Mouse (Mus musculus): Measurements from ENCODE around the gene Pomgnt1. TPM values are rescaled to one million over a fixed set of nuclear protein-coding genes. Genes with fewer than 3 reads are reported as not detected.
A peak's percentile ranks its signal among the peaks of the same experiment; 100 is the strongest.

The Pomgnt1 gene
- polyA plus RNA-seq, 1 experiment from 2014 or later = 49.4 TPM

DNA sequence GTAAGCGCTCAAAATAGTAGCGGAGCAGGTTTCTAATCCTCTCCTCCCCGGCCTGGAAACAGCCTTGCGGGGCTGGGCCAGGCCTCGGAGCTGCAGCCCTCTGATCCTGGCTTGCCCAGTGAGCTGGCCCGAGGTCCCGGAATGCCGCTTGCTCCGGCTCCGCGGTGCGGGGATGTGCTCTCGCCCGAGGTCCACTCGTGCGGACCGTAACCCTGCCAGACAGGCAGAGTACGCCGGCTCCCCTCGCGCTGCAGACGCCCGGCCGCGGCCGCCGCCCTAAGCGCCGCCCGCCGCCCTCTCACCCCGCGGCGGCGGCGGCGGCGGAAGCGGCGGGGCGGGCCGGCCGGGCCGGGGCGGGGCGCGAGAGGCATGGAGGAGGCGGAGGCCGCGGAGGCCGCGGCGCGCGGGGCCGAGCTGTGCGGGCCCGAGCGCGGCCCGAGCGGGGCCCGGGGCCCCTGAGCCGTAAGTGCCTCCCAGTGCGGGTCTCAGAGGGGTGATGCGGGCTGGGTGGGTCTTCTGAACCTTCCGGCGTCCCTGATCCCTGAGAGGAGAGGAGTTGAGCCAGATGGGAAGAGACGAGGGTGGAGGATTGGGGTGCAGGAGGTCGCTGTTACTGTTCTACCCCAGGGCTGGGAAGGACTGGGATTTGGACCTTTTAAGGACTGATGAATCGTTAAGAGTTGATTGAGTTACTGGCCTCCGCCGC is 26.7 kb downstream of the Pomgnt1 start:
- peak; percentile 94 for ATAC-seq (ENCODE audit: insufficient read depth, low FRiP score)
- under 1% methylated on average over 73 of the region's 73 CpGs for WGBS
- Histone ChIP-seq H3K9ac (ENCODE audit: low read length) (peak overlapping the region; percentile 92), H3K27ac (ENCODE audit: low read length) (peak overlapping the region; percentile 87), H3K4me3 (replicated peaks; ENCODE audit: low read length) (peak overlapping the region; percentile 77), H3K4me2 (ENCODE audit: low read depth, low read length) (peak overlapping the region; percentile 72), H3K36me3 (ENCODE audit: control insufficient read depth, insufficient read depth, low read length) (0 out of 2 replicates have a peak, but pooled peaks cover 4% of the 10 kb centered on the region), H3K27me3 (ENCODE audit: control insufficient read depth, insufficient read depth, low read length) (no peaks in the 10 kb centered on the region), H3K9me3 (replicated peaks; ENCODE audit: control insufficient read depth, low read length) (no peaks in the 10 kb centered on the region), H3K4me1 (ENCODE audit: control insufficient read depth, insufficient read depth, low read length) (peaks cover 13% of the 10 kb centered on the region)

DNA sequence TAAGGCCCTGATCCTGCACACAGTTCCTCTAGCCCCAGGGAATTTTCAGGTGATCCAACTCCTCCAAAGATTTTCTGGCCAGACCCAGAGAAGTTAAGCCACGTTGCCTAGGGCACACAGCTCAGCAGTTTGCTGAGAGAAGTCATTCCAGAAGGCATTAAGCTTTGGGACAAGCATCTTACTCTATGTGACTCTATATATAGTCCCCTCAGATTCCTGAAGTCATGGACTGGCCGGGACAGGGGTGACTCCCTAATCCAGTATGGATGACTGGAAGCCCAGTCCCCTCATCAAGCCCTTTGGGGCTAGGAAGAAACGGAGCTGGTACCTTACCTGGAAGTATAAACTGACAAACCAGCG is 27.2 kb downstream of the Pomgnt1 start:
- peak overlapping the region; percentile 68; the same call in 1 of the 2 replicates for H3K27ac ChIP-seq (ENCODE audit: low read length)
- H3K9me3 ChIP-seq (replicated peaks; ENCODE audit: control insufficient read depth, low read length) = no peaks in the 10 kb centered on the region
- H3K4me1 ChIP-seq (ENCODE audit: control insufficient read depth, insufficient read depth, low read length) = peaks cover 13% of the 10 kb centered on the region
- H3K9ac ChIP-seq (ENCODE audit: low read length) = peak overlapping the region; percentile 92
- 23% methylated on average over 4 of the region's 4 CpGs for whole genome bisulfite sequencing
- no peaks in the 10 kb centered on the region for H3K27me3 ChIP-seq (ENCODE audit: control insufficient read depth, insufficient read depth, low read length)
- H3K4me2 ChIP-seq (ENCODE audit: low read depth, low read length) = peak overlapping the region; percentile 72
- H3K4me3 ChIP-seq (replicated peaks; ENCODE audit: low read length) = peak overlapping the region; percentile 77
- ATAC-seq (ENCODE audit: insufficient read depth, low FRiP score) = 0 out of 2 replicates have a peak, but pooled peaks have one; percentile 4
- 0 out of 2 replicates have a peak, but pooled peaks cover 9% of the 10 kb centered on the region for H3K36me3 ChIP-seq (ENCODE audit: control insufficient read depth, insufficient read depth, low read length)

DNA sequence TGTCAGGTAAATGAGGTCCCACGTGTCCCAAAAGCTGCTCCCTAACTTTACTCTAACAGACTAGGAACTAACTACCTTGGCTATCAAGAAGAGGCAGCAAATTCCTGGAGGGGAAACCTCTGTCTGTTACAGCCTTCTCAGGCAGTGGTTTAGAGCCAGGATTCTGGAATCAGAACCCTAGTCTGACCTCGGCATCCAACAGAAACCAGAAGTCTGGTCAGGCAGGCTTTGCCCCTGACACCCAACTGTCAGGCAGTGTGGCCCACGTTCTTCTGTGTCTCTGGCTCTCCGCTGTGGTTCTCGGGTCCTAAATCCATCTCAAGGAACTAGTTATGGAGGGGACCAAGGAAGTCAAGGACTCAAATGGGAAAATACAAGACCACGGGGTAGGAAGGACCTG is 27.6 kb downstream of the Pomgnt1 start, which contains the start of gene Lurap1:
Gene Lurap1 (minus strand): TSS at position 101 of the 400 bp plus-strand sequence.
- ATAC-seq (ENCODE audit: insufficient read depth, low FRiP score) = no peak
- Histone ChIP-seq H3K4me3 (replicated peaks; ENCODE audit: low read length) (peak within 1 kb of the TSS; percentile 77), H3K4me1 (ENCODE audit: control insufficient read depth, insufficient read depth, low read length) (peaks cover 13% of the 10 kb centered on the region), H3K4me2 (ENCODE audit: low read depth, low read length) (peak within 1 kb of the TSS; percentile 72), H3K9ac (ENCODE audit: low read length) (peak within 1 kb of the TSS; percentile 92), H3K27me3 (ENCODE audit: control insufficient read depth, insufficient read depth, low read length) (no peaks in the 10 kb centered on the region), H3K27ac (ENCODE audit: low read length) (peak within 1 kb of the TSS; percentile 87), H3K9me3 (replicated peaks; ENCODE audit: control insufficient read depth, low read length) (no peaks in the 10 kb centered on the region), H3K36me3 (ENCODE audit: control insufficient read depth, insufficient read depth, low read length) (peaks cover 13% of the 10 kb centered on the region; the same call in 1 of the 2 replicates)
- WGBS = 69% methylated on average over 6 of the region's 6 CpGs

DNA sequence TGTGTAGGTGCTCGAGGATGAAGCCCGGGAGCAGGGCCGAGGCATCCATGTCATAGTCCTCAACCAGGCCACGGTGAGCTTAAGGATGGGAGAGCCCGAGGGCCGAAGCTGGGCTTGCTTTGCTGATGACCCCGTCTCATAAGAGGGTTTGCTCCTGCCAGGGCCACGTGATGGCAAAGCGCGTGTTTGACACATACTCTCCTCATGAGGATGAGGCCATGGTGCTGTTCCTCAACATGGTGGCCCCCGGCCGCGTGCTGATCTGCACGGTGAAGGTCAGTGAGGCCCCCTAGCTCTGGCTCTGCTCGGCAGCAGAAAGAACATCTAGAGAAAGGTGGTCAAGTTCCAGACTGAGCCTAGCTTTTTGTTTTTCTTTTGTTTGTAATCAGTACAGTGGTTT is 29.1 kb downstream of the Pomgnt1 start:
- H3K4me3 ChIP-seq (replicated peaks; ENCODE audit: low read length) = no peak overlapping the region
- H3K27me3 ChIP-seq (ENCODE audit: control insufficient read depth, insufficient read depth, low read length) = no peaks in the 10 kb centered on the region
- ATAC-seq (ENCODE audit: insufficient read depth, low FRiP score) = no peak
- H3K4me2 ChIP-seq (ENCODE audit: low read depth, low read length) = no peak overlapping the region
- H3K4me1 ChIP-seq (ENCODE audit: control insufficient read depth, insufficient read depth, low read length) = peaks cover 13% of the 10 kb centered on the region
- no peak overlapping the region for H3K9ac ChIP-seq (ENCODE audit: low read length)
- peaks cover 21% of the 10 kb centered on the region; the same call in 1 of the 2 replicates for H3K36me3 ChIP-seq (ENCODE audit: control insufficient read depth, insufficient read depth, low read length)
- WGBS = 89% methylated on average over 15 of the region's 15 CpGs
- H3K9me3 ChIP-seq (replicated peaks; ENCODE audit: control insufficient read depth, low read length) = no peaks in the 10 kb centered on the region
- H3K27ac ChIP-seq (ENCODE audit: low read length) = no peak overlapping the region

DNA sequence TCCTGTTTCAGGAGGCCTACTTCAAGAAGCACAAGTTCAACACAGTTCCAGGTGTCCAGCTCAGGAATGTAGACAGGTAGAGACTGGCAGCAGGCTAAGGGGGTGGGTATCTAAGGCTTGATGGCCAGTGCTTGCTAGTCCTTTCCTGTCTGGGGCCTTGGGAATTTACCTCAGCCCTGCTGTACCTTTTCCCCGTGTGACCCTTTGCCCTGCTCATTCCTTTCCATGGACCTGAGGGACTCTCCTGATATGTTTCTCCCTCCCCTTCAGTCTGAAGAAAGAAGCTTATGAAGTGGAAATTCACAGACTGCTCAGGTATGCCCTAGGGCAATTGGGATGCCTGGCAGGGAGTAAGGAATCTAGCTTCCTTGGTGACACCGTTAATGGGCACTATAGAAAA is 34.2 kb downstream of the Pomgnt1 start:
- Histone ChIP-seq H3K27ac (ENCODE audit: low read length) (no peak overlapping the region), H3K36me3 (ENCODE audit: control insufficient read depth, insufficient read depth, low read length) (peaks cover 26% of the 10 kb centered on the region; the same call in 1 of the 2 replicates), H3K4me2 (ENCODE audit: low read depth, low read length) (no peak overlapping the region), H3K4me3 (replicated peaks; ENCODE audit: low read length) (no peak overlapping the region), H3K4me1 (ENCODE audit: control insufficient read depth, insufficient read depth, low read length) (no peaks in the 10 kb centered on the region), H3K27me3 (ENCODE audit: control insufficient read depth, insufficient read depth, low read length) (no peaks in the 10 kb centered on the region), H3K9me3 (replicated peaks; ENCODE audit: control insufficient read depth, low read length) (no peaks in the 10 kb centered on the region), H3K9ac (ENCODE audit: low read length) (no peak overlapping the region)
- ATAC-seq (ENCODE audit: insufficient read depth, low FRiP score) = no peak
- WGBS = 90% methylated on average over 2 of the region's 2 CpGs

DNA sequence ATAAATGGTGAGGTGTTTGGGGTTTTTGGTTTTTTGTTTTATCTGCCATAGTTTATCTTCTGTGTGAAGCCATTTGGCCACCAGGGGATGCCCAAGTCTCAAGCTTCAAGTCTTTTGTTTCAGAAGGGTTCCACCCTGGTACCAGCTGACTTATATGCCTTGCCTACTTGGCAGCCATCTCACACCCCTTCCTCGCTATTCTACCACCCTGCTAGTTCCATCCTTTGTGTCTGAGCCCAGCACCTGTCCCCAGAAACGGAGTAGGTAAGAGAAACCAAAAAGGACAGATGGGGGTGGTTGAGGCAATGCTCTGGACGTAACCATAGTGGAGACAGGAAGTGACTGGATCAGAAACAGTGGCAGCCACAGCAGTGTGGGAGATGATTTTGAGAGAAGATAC is 36.3 kb downstream of the Pomgnt1 start:
- H3K4me1 ChIP-seq (ENCODE audit: control insufficient read depth, insufficient read depth, low read length) = no peaks in the 10 kb centered on the region
- no peak overlapping the region for H3K4me3 ChIP-seq (replicated peaks; ENCODE audit: low read length)
- no peak for ATAC-seq (ENCODE audit: insufficient read depth, low FRiP score)
- H3K27me3 ChIP-seq (ENCODE audit: control insufficient read depth, insufficient read depth, low read length) = no peaks in the 10 kb centered on the region
- WGBS = 71% methylated on average over 3 of the region's 3 CpGs
- H3K9me3 ChIP-seq (replicated peaks; ENCODE audit: control insufficient read depth, low read length) = no peaks in the 10 kb centered on the region
- peaks cover 26% of the 10 kb centered on the region; the same call in 1 of the 2 replicates for H3K36me3 ChIP-seq (ENCODE audit: control insufficient read depth, insufficient read depth, low read length)
- no peak overlapping the region for H3K9ac ChIP-seq (ENCODE audit: low read length)
- no peak overlapping the region for H3K27ac ChIP-seq (ENCODE audit: low read length)
- H3K4me2 ChIP-seq (ENCODE audit: low read depth, low read length) = no peak overlapping the region

DNA sequence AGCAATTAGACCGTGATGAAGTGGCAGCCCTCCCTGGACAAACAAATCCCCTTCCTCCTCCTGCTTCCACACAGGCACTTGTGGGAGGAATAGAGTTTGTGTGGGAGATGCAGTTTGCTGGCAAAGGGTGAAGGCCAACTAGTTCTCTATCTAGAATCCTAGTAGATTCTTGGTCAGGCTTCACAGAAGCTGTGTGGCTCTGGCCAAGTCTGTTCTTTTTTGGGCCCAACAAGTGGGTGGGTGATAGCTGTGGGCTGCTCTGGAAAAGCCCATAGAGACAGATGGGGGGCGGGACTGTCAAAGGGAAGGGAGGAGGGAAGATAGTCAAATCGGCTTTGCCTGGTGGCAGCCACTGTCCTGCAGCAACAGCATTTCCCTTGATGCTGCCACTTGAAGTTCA is 37.1 kb downstream of the Pomgnt1 start:
- no peak overlapping the region for H3K4me2 ChIP-seq (ENCODE audit: low read depth, low read length)
- WGBS = 67% methylated on average over 3 of the region's 3 CpGs
- H3K27me3 ChIP-seq (ENCODE audit: control insufficient read depth, insufficient read depth, low read length) = no peaks in the 10 kb centered on the region
- no peaks in the 10 kb centered on the region for H3K9me3 ChIP-seq (replicated peaks; ENCODE audit: control insufficient read depth, low read length)
- no peak overlapping the region for H3K4me3 ChIP-seq (replicated peaks; ENCODE audit: low read length)
- no peak for ATAC-seq (ENCODE audit: insufficient read depth, low FRiP score)
- no peak overlapping the region for H3K9ac ChIP-seq (ENCODE audit: low read length)
- H3K27ac ChIP-seq (ENCODE audit: low read length) = no peak overlapping the region
- peaks cover 18% of the 10 kb centered on the region; the same call in 1 of the 2 replicates for H3K36me3 ChIP-seq (ENCODE audit: control insufficient read depth, insufficient read depth, low read length)
- H3K4me1 ChIP-seq (ENCODE audit: control insufficient read depth, insufficient read depth, low read length) = no peaks in the 10 kb centered on the region

DNA sequence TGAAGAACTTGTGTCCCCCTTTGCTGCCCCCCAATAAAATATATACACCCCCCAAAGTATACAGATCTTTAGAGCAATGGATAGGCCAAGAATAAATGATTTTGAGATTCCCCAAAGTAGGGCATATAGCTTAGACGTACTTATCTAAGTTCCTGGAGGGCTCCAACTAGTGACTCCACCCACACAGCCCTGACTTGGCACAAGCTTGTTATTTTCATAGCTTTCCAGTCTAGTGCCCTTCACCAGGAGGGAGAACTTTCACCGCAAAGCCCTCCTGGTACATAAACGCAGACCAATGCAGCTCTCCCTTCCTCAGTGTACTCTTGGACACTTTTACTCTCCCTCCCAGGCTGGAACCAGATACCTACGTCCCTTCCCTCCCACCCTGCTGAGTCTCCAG is 38.5 kb downstream of the Pomgnt1 start:
- no peak overlapping the region for H3K4me2 ChIP-seq (ENCODE audit: low read depth, low read length)
- no peaks in the 10 kb centered on the region for H3K4me1 ChIP-seq (ENCODE audit: control insufficient read depth, insufficient read depth, low read length)
- no peak overlapping the region for H3K9ac ChIP-seq (ENCODE audit: low read length)
- H3K27me3 ChIP-seq (ENCODE audit: control insufficient read depth, insufficient read depth, low read length) = no peaks in the 10 kb centered on the region
- no peak overlapping the region for H3K27ac ChIP-seq (ENCODE audit: low read length)
- H3K36me3 ChIP-seq (ENCODE audit: control insufficient read depth, insufficient read depth, low read length) = peaks cover 5% of the 10 kb centered on the region; the same call in 1 of the 2 replicates
- H3K9me3 ChIP-seq (replicated peaks; ENCODE audit: control insufficient read depth, low read length) = no peaks in the 10 kb centered on the region
- WGBS = 75% methylated on average over 4 of the region's 4 CpGs
- ATAC-seq (ENCODE audit: insufficient read depth, low FRiP score) = no peak
- no peak overlapping the region for H3K4me3 ChIP-seq (replicated peaks; ENCODE audit: low read length)

DNA sequence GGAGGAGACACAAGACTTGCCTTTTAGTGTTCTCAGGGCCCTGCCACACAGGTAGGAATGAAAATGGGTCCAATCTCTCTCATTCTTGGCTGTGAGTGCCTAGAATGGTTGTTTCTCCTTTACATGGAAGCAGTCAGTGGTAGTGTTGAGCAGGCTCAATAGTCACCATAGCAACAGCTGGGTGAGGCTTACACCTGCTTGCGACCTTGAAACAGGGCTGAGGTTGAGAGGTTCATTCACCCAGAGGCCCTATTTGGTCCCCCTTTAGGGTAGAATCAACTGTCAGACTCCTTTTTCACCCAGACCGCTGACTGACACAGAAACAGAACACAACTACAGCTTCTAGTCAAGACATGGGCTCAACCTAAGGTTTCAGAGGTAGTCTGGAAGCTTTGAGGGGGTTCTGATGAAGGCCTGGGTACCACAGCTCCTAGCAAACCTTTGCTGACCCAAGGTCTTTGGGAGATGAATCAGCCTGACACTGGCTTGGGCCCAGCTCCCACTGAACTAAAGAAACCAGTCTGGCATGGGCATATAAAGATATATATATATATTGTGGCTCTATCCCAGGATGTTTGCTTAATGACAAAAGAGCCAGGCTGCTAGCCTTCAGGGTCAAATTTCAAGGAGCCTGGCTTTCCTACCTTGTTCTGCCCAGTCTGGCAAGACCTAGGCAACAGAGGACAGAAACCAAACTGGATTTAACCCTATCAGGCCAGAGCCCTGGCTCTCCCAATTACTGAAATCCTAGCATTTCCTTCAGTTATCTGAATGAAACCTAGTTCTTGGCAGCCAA is 41.3 kb downstream of the Pomgnt1 start:
- no peaks in the 10 kb centered on the region for H3K36me3 ChIP-seq (ENCODE audit: control insufficient read depth, insufficient read depth, low read length)
- H3K4me1 ChIP-seq (ENCODE audit: control insufficient read depth, insufficient read depth, low read length) = no peaks in the 10 kb centered on the region
- ATAC-seq (ENCODE audit: insufficient read depth, low FRiP score) = peak; percentile 60; the same call in 1 of the 2 replicates
- H3K4me2 ChIP-seq (ENCODE audit: low read depth, low read length) = peak overlapping the region; percentile 16; the same call in 1 of the 2 replicates
- no peak overlapping the region for H3K4me3 ChIP-seq (replicated peaks; ENCODE audit: low read length)
- peak overlapping the region; percentile 87 for H3K27ac ChIP-seq (ENCODE audit: low read length)
- H3K9ac ChIP-seq (ENCODE audit: low read length) = 0 out of 2 replicates have a peak overlapping the region, but pooled peaks have one; percentile 11
- no peaks in the 10 kb centered on the region for H3K27me3 ChIP-seq (ENCODE audit: control insufficient read depth, insufficient read depth, low read length)
- 66% methylated on average over 2 of the region's 2 CpGs for whole genome bisulfite sequencing
- no peaks in the 10 kb centered on the region for H3K9me3 ChIP-seq (replicated peaks; ENCODE audit: control insufficient read depth, low read length)

Data from stomach, embryonic 16.5 days (tissue).